ENCODE assay signal across 9 mouse cellular contexts in the genomic region with DNA sequence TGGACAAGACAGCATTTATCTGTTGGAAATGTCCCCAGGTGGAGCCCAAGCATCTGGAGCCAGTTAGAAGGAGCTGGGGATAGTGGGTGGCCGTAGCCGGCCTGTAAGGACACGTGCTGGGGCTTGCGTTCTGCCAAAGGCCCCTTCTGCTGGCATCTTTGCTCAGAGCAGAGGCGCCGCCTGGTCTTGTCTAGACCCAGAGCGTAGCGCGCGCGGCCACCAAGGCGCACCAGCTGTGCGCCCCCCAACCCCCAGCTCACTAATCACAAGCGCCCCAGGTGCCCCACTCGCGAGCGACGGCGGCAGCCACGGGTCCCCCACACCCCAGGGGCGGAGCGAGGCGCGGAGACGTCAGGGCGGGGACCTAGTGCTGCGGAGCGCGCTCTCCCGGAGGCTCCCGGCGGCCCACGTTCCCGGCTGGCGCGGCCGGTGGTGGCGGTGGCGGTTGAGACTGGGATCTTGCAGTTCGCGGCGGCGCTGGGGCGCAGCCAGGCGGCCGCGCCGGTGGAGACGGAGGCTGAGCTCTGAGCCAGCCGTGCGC. TPM values are rescaled to one million over a fixed set of nuclear protein-coding genes. Genes with fewer than 3 reads are reported as not detected.
DNase-seq lines count a peak whose midpoint lies in the region; ATAC-seq and TF ChIP-seq lines count a peak whose summit lies in the region.
"Had no signal": no experiment of that assay in that cellular context is flagged by ENCODE, and none has a peak within 500 bp of the region (broad histone marks: within the 10 kb centered on the region; RNA-seq: fewer than 3 reads in every experiment).

A gene (plus strand): TSS at position 514 of the 541 bp plus-strand sequence.

- H3K9ac ChIP-seq in intestine, embryonic 16.5 days (ENCODE audit: low read depth, low read length): peak within 1 kb of the TSS; percentile 75
- peak within 1 kb of the TSS; percentile 79 for H3K9ac ChIP-seq in limb, embryonic 14.5 days (ENCODE audit: low read depth, low read length, severe bottlenecking)

- no peaks in the 10 kb centered on the region for H3K36me3 ChIP-seq in intestine, embryonic 16.5 days (ENCODE audit: control insufficient read depth, insufficient read depth, low read length)
- H3K36me3 ChIP-seq in limb, embryonic 14.5 days (ENCODE audit: control insufficient read depth, insufficient read depth, low read length): no peaks in the 10 kb centered on the region
- peaks cover 8% of the 10 kb centered on the region for H3K36me3 ChIP-seq in myocyte (ENCODE audit: control insufficient read depth, insufficient read depth)

- H3K27ac ChIP-seq in cortical plate, adult 2 months (ENCODE audit: insufficient read depth, low read length): no peak within 1 kb of the TSS
- H3K27ac ChIP-seq in intestine, embryonic 16.5 days (ENCODE audit: low read length): peak within 1 kb of the TSS; percentile 73
- H3K27ac ChIP-seq in limb, embryonic 14.5 days (replicated peaks; ENCODE audit: low read depth, low read length): peak within 1 kb of the TSS; percentile 90

- peak within 1 kb of the TSS; percentile 38 for H3K4me3 ChIP-seq in cortical plate, adult 2 months (ENCODE audit: insufficient read depth, low read length)
- peak within 1 kb of the TSS; percentile 63 for H3K4me3 ChIP-seq in intestine, embryonic 16.5 days (ENCODE audit: low read length)
- H3K4me3 ChIP-seq in limb, embryonic 14.5 days (replicated peaks; ENCODE audit: low read length): peak within 1 kb of the TSS; percentile 63
- peak within 1 kb of the TSS; percentile 82 for H3K4me3 ChIP-seq in myocyte
- H3K4me3 ChIP-seq: erythroblast, embryonic 14.5 days had no signal

- DNase-seq in adrenal gland, adult (ENCODE audit: inconsistent age in 2 of 2, low spot score in 1 of 2): peak; percentile 78 to 92
- DNase-seq in gastrocnemius, postnatal 25 days: peak; percentile 37
- peak; percentile 59 for DNase-seq in limb, embryonic 14.5 days (ENCODE audit: low spot score)
- no peak for DNase-seq in thymus, postnatal 0 days (ENCODE audit: low spot score)

- H3K27me3 ChIP-seq in intestine, embryonic 16.5 days (replicated peaks; ENCODE audit: control insufficient read depth, insufficient read depth, low read length): peaks cover 6% of the 10 kb centered on the region; the same call in 1 of the 2 replicates
- H3K27me3 ChIP-seq in limb, embryonic 14.5 days (ENCODE audit: control insufficient read depth, insufficient read depth, low read length): no peaks in the 10 kb centered on the region
- no peaks in the 10 kb centered on the region for H3K27me3 ChIP-seq in myocyte (ENCODE audit: control insufficient read depth, insufficient read depth, insufficient read length)

- H3ac ChIP-seq in myocyte (ENCODE audit: control insufficient read depth, insufficient read length): peak within 1 kb of the TSS; percentile 34

- ATAC-seq in intestine, embryonic 16.5 days: peak; percentile 92
- ATAC-seq in limb, embryonic 14.5 days (ENCODE audit: low FRiP score, low read depth): peak; percentile 75
- ATAC-seq in megakaryocyte, adult 5-6 weeks (ENCODE audit: poor library complexity, severe bottlenecking): no peak

- no peaks in the 10 kb centered on the region for H3K9me3 ChIP-seq in intestine, embryonic 16.5 days (ENCODE audit: control insufficient read depth, low read length)
- no peaks in the 10 kb centered on the region for H3K9me3 ChIP-seq in limb, embryonic 14.5 days (ENCODE audit: control insufficient read depth, low read length)

- H3K4me2 ChIP-seq in intestine, embryonic 16.5 days (ENCODE audit: low read depth, low read length): peak within 1 kb of the TSS; percentile 87
- H3K4me2 ChIP-seq in limb, embryonic 14.5 days (replicated peaks; ENCODE audit: low read depth, low read length, severe bottlenecking): peak within 1 kb of the TSS; percentile 83
- H3K4me2 ChIP-seq in myocyte (ENCODE audit: low read depth): peak within 1 kb of the TSS; percentile 94

- peaks cover 50% of the 10 kb centered on the region for H3K79me2 ChIP-seq in myocyte (ENCODE audit: control insufficient read depth, insufficient read depth)

- no peak for TF ChIP-seq POLR2A in cortical plate, adult 2 months (IDR thresholded peaks at IDR 0.05; ENCODE audit: extremely low read depth, insufficient read depth, low read length)
- TF ChIP-seq POLR2A in limb, embryonic 14.5 days (IDR thresholded peaks at IDR 0.05; ENCODE audit: borderline replicate concordance, extremely low read depth, insufficient read depth, insufficient read length): no peak
- TF ChIP-seq POLR2A in myocyte (IDR thresholded peaks at IDR 0.05; ENCODE audit: insufficient read length, low read depth): peak; percentile 91

- WGBS in intestine, embryonic 16.5 days: under 1% methylated on average over 51 of the region's 51 CpGs
- under 1% methylated on average over 30 of the region's 51 CpGs for WGBS in limb, embryonic 14.5 days

- no peaks in the 10 kb centered on the region for H3K4me1 ChIP-seq in cortical plate, adult 2 months (ENCODE audit: control insufficient read depth, insufficient read depth, low read length)
- H3K4me1 ChIP-seq in intestine, embryonic 16.5 days (ENCODE audit: control insufficient read depth, insufficient read depth, low read length): 0 out of 2 replicates have a peak, but pooled peaks cover 3% of the 10 kb centered on the region
- peaks cover 28% of the 10 kb centered on the region for H3K4me1 ChIP-seq in limb, embryonic 14.5 days (ENCODE audit: control insufficient read depth, insufficient read depth, low read length)

- no peak for TF ChIP-seq CTCF in cortical plate, adult 2 months (IDR thresholded peaks at IDR 0.05; ENCODE audit: extremely low read depth, insufficient read depth, low read length)

TF ChIP-seq in myocyte, 11 proteins besides CTCF, POLR2A, EP300 and RAD21:
- TF ChIP-seq MAX (IDR thresholded peaks at IDR 0.05; ENCODE audit: low read depth) (no peak), TCF12 (IDR thresholded peaks at IDR 0.05; ENCODE audit: insufficient read depth, poor library complexity, severe bottlenecking) (no peak), REST (IDR thresholded peaks at IDR 0.05; ENCODE audit: insufficient read depth, insufficient read length) (no peak), E2F4 (IDR thresholded peaks at IDR 0.05; ENCODE audit: insufficient read depth) (no peak), TCF3 (IDR thresholded peaks at IDR 0.05; ENCODE audit: insufficient read length, low read depth) (no peak), MYOD1 (IDR thresholded peaks at IDR 0.05; ENCODE audit: control insufficient read depth in 1 of 3, insufficient read length in 2 of 3, low read depth in 2 of 3) (peak in 2 of 3 experiments; percentile 31 to 41), MYOG (IDR thresholded peaks at IDR 0.05; ENCODE audit: control insufficient read depth in 1 of 3, insufficient read depth in 1 of 3, insufficient read length in 2 of 3, low read depth in 2 of 3) (peak in 2 of 3 experiments; percentile 58 to 63), SRF (IDR thresholded peaks at IDR 0.05; ENCODE audit: control insufficient read depth, insufficient read length, low read depth) (no peak), POLR2AphosphoS2 (IDR thresholded peaks at IDR 0.05; ENCODE audit: insufficient read length, low read depth) (peak; percentile 76), USF1 (IDR thresholded peaks at IDR 0.05; ENCODE audit: low read depth) (peak; percentile 20), CEBPB (IDR thresholded peaks at IDR 0.05; ENCODE audit: insufficient read depth, poor library complexity, severe bottlenecking) (no peak)

RNA-seq across cellular contexts. Expression of the gene that starts here (rescaled TPM):
- 6.7 and 7.5 TPM in 2 replicates for polyA plus RNA-seq in cortical plate, adult 2 months (2012; rRNA removed)
- 1 to 10 TPM; 6.7 to 7.0 TPM for total RNA-seq in gastrocnemius, postnatal 25 days (2021)
- polyA plus RNA-seq in intestine, embryonic 16.5 days (2015; fragmentation: Nextera tagmentation; extraction: Ambion mirVana): 21.2 and 22.0 TPM in 2 replicates
- 3.1 and 6.4 TPM in 2 replicates for polyA plus RNA-seq in limb, embryonic 14.5 days (2012; rRNA removed)
- polyA plus RNA-seq in limb, embryonic 14.5 days (2014; fragmentation: Nextera tagmentation; extraction: Ambion mirVana): 26.9 and 29.6 TPM in 2 replicates
- polyA plus RNA-seq in myocyte (2012; fragmentation: generic; extraction: Trizol): 6.5 TPM
- polyA plus RNA-seq in thymus, postnatal 0 days (2015; fragmentation: Nextera tagmentation; extraction: Ambion mirVana): 10.0 and 13.7 TPM in 2 replicates
- total RNA-seq in megakaryocyte, adult 5-6 weeks (2015): not detected in 2 replicates
- not detected in 2 replicates for total RNA-seq in megakaryocyte, adult 5-6 weeks (2017)
- polyA plus RNA-seq: erythroblast, embryonic 14.5 days had no signal

Comparison
In these comparisons a context has a peak if more than half of its experiments do, and no peak if none do; other contexts are left out.
1. RNA of the gene that starts here (total RNA-seq): 6.7 to 7.0 TPM in gastrocnemius, postnatal 25 days; not detected in megakaryocyte, adult 5-6 weeks; every median in the first group is over 4 times any median in the second.
2. Peak in every context shown above with its lines, with median percentiles within 50 percentile points of each other: H3K4me3 ChIP-seq and H3K4me2 ChIP-seq.